Mouse (Mus musculus) megakaryocyte-erythroid progenitor cell, adult 5-6 weeks (primary cell): ENCODE measurements around the gene Tmsb15b2. TPM values are rescaled to one million over a fixed set of nuclear protein-coding genes. Genes with fewer than 3 reads are reported as not detected.
"Not testable (repeated sequence)": the region's sequence is repeated elsewhere in the genome, so short reads cannot be mapped to it uniquely, and the experiment has no call there.

Experiments
- ATAC-seq: replicated peaks from 2 replicates; pipeline ENCODE4 v1.8.0; 2016; ENCODE audit warnings: mild to moderate bottlenecking, inconsistent platforms; ENCODE audit not compliant: severe bottlenecking, poor library complexity, low FRiP score, low TSS enrichment
- total RNA-seq, 2 experiments: library from RNA; stranded (forward) in 1 of 2; stranded (reverse) in 1 of 2; fragments of 200-1000, 215-1000 nt in 1 of 2; fragments of >200 nt in 1 of 2; fragmentation: Nextera tagmentation in 1 of 2; gene quantifications; 2 replicates each; pipeline ENCODE4 v1.2.3; 2014 to 2017

The Tmsb15b2 gene
- total RNA-seq (2014; fragmentation: Nextera tagmentation) (not detected in 2 replicates), total RNA-seq (2017) (7.2 TPM in 1 of 2 replicates, not detected in the other)

DNA sequence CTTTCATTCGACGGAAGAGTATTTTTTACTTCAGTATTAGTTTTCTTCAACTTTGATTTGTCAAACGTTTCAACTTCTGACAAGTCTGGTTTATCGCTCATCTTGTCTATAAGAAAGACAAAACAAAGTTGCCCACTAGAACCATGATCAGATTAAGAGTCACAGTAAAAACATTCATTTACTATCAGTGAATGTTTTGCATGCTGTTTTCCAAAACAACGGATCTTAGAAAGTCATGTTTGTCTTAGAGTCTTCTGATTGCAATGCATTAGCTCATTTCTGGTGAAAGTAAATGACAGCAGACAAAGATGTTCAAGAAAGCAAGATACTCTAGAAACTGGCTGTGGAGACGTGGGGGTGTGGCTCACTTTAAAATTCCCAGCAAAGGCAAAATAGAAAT lies at the start of gene Tmsb15b2:
Gene Tmsb15b2 (minus strand): TSS at position 101 of the 400 bp plus-strand sequence.
- ATAC-seq, result not testable (repeated sequence)

DNA sequence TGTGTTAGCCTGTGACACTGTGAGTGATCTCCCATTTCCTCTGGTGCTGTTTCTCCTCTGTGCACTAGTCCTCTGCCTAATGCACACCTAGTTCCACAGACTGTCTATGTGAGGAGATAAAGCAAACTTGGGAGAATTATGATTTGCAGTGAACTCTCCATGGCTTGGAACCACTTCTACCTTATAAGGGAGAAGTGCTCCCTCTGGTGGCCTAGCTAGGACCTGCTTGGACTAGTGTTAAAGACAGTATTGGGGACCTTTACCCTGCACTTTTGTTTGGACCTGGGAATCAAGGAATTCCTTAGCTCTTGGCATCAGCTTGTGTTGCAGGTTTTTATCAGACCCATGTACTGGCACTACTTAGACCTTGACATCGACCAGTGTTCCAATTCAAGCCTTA lies 44.0 kb upstream of the Tmsb15b2 start:
- ATAC-seq, result peak; percentile 89

DNA sequence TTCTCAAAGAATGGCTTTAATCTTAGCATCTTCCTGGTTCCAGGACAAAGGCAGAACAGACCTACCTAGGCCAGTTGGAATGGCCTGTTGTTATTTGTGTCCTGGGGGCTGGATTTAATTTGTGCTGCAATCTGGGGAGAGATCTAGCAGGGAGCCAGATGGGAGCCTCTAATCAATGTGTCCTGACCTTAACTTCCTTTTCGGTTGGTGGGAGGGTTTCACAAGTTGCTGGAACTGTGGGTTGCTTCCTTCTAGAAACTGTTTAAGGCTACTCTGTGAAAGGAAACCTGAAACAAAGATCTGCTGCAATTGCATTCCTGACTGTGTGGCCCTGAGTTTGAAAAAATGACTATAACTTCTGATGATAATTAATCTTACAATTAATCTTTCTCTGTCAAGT lies 42.4 kb upstream of the Tmsb15b2 start:
- no peak for ATAC-seq

DNA sequence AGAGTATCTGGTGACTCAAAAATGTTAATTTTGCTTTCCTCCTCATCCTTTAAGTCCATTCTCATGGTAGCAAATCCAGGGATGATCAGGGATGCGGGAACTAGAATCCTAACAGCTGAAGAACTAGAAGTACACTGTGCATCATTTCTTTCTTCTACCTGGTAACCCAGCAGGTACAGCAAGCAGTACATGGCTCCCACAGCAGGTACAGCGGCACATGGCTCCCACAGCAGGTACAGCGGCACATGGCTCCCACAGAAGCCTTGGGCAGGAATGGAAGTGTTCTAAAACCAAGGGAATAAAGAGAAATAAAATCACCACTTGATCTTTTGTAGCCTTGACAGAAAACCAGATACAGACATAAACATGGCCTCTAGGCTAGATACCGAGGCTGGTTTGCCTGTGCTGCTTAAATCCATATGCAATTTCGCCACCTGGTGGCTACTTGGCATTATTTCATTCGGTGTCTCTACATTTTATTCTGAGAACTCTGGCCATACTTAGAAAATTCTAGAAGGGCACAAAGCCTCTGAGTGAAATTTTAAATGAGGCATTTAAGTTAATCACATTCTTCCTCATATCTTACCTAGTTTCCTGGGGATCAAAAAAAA lies 39.9 kb upstream of the Tmsb15b2 start:
- ATAC-seq, result peak; percentile 94

DNA sequence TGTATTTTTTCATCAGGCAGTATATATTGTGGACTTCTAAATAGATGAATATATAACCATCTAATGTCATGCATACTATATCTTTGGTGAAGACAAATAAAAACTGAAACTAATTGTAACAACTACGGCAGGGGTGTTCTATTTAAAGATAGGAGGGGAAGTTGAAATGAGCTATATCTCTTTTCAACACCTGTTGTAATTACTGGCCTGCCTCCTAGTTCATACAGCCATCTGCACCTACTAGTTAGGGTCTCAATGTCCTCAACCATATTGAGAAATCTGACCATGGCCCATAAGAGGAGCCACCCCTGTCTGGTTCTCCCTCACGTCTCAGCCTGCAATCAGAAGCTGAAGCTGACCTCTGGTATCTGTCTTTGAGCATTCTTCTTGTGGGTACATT lies 21.0 kb upstream of the Tmsb15b2 start:
- no peak for ATAC-seq

DNA sequence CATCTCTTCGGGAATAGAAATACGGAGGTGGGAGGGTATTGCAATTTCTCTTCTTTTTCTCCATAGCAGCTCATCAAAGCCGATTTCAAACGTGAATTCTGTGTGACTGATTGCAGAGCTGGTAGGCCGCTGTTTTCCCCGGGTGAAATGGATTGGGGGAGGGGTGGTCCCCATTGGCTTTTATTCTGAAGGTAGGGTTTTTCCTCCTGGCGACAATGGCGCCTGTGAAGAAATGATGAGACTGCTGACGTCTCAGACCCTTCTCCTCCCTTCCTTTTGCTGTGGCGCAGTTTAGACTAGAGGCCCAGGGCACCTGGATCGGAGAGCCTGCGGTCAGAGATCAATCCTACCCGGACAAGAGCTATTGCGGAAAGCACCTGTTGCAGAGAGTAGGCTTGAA lies 18.3 kb upstream of the Tmsb15b2 start:
- ATAC-seq, result no peak

DNA sequence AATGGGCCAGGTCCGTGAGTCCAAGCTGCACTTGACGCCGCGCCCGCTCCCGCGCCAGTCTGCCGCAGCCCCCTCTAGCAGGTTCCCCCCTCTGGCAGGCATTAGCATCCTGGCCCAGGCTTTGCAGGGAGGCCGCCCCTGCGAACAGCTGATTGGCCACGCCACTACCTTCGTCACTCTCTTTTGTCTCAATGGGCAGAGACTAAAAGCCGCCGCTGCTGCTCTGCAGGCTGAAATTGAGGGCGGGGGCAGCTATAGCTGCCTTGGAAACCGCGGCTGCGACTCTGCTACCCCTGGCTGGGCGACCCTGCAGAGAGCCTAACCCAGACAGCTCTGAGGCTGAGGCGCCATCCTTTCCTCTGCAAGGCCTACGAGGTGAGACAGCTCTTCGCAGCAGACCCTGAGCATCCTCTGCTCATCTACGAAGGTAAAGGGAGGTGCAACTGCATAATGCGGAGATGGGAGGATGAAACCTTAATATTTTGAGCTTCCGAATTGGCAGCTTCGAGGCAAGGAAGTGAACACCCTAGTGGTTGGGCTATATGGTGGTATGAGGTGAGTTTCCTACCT lies 17.8 kb upstream of the Tmsb15b2 start, which contains the start of gene Zcchc18:
Gene Zcchc18 (plus strand): TSS at position 178 of the 570 bp plus-strand sequence.
- ATAC-seq, result peak; percentile 94

DNA sequence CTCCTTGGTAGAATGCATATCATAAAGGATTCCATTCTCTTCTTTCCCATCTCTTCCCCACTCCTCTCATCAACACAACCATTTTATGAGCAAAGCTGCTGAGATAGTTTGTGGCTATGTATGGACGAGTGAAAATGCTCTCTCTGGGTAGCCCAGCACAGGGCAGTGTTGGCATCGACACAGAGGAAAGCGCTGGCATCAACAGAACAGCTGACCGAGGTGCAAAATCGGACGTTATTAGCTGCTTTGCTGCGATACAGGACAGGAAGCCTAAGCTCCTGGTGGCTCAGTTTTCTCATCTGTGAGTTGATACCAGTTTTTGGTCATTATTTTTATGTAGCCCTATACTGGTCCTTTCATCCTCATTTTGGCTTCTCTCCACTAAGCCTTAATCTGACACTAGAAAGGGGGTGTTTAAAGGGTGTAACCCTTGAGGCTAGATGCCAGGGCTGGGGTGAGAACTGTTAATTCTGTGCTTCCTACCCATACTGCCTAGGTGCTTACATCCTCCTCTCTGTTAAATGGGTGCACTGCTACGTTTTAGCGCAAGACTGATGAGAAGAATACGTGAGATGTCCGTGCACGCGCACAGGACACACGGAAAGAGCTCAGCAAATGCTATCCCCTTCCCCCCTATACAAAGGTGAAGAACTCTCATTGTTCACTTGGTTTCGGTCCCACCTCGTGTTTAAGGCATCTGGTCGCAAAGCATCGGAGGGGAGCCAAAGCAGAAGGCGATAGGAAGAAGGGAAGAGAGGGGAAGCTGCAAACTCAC lies 17.1 kb upstream of the Tmsb15b2 start:
- 0 out of 2 replicates have a peak, but pooled peaks have one; percentile 23 for ATAC-seq

DNA sequence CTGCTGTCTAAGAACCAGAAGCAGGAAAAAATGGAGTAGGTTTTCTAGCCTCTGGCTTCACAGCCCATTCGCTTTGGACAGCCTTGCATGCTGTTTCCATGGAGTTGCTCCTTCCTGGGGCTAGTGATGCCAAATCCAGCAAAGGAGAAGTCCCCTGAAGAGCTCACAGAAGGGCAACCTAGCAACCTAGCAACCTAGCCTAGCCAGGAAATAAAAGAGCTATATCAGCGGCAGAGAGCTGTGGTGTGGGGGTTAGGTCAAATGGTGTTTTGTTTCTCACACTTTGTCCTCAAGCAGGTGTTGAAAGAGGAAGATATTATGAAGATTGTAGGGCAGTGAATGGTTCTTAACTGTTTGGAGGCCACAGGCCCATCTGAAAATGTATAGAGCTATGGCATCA lies 16.0 kb upstream of the Tmsb15b2 start:
- no peak for ATAC-seq

DNA sequence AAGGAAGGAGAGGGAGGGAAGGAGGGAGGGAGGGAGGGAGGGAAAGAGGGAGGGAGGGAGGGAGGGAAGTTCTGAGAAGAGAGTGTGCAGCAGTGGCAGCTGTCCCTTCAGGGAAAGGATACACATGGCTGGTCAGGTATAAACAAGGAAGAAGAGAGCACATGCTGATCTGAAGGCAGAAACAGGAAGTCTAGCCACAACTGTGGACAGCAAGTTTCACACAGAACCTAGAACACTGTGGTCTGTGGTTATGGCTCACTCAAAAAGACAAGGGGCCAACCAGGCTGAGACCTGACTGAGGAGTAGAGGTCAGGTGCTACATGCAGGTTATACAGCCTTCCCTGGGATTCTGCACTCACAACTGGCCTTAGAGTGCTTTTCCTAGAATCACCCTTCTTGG lies 10.7 kb upstream of the Tmsb15b2 start:
- ATAC-seq, result no peak

DNA sequence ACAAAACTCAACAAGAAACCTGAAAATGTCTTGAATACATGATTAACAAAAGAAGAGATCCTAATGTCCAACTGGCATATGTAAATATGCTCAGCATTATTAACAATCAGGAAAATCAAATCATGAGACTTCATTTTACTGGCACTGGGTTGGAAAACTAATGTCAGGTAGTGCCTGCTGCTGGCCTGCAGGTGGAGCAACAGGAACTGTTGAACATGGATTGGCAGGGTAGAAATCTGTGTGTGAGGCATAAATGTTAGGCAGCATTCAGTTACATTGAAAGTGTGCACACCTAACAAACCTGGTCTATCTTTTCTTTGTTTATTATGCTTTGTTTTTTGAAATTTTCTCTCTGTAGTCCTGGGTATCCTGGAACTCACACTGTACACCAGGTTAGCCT lies 3.3 kb upstream of the Tmsb15b2 start:
- 0 out of 2 replicates have a peak, but pooled peaks have one; percentile 51 for ATAC-seq

DNA sequence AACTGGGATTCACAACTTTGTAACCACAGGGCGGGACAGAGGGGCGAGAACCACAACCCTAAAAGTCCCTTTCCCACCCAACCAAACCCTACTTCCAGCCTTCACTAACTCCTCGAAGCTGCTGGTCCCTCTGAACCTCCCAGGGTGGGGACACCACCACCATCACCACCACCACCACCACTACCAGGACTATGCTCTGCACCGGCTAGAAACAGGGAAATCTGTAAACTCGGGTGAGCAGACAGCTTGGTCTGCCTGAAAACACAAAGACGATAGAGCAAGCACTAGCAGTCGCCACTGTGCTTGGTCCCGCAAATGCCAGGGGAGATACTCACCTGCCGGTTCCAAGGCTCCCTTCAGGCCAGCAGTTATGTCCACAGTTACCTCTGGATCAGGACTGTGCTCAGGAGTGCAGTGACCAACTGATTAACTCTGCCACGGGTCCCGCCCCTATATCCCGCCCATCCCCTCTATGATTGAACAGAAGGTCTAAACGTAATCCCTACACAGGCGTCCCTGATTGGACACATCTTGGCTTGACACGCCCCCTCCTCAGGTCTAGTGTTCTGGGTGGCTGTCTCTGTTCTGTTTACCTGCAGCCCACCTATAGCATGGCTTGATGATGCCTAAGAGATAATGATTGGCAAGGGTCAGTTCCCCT lies 1.3 kb upstream of the Tmsb15b2 start, which contains the start of the genes Tmsb15l and Tmsb15b1:
Gene Tmsb15l (minus strand): TSS at position 446 of the 661 bp plus-strand sequence.
Gene Tmsb15b1 (minus strand): TSS at position 451 of the 661 bp plus-strand sequence.
- ATAC-seq, result peak; percentile 100

DNA sequence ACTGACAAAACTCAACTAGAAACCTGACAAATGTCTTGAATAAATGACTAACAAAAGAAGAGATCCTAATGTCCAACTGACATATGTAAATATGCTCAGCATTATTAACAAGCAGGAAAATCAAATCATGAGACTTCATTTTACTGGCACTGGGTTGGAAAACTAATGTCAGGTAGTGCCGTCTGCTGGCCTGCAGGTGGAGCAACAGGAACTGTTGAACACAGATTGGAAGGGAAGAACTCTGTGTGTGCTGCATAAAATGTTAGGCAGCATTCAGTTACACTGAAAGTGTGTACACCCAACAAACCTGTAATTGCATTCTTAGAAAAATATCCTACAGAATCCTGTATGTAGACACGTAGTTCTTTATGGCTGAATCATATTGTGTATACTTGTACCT lies 15.6 kb downstream of the Tmsb15b2 start:
- peak; percentile 74 for ATAC-seq

DNA sequence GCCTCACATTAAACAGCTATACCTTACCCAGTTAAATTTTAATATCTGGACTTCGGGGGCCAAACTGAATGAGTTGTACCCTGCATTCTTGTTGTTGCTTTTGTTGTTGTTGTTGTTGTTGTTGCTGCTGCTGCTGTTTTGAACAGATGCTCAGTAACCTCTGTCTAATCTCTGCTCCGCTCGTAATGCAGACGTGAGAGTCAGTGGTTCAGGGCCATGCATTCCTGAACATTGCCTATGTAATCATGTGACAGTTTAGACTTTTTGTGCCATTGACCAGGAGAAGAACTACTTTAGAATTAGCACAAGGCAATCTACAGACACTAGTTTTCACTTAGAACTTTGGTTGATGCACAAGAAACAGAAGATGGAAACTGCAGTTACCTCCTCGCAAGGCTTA lies 17.0 kb downstream of the Tmsb15b2 start:
- not testable (repeated sequence) for ATAC-seq

DNA sequence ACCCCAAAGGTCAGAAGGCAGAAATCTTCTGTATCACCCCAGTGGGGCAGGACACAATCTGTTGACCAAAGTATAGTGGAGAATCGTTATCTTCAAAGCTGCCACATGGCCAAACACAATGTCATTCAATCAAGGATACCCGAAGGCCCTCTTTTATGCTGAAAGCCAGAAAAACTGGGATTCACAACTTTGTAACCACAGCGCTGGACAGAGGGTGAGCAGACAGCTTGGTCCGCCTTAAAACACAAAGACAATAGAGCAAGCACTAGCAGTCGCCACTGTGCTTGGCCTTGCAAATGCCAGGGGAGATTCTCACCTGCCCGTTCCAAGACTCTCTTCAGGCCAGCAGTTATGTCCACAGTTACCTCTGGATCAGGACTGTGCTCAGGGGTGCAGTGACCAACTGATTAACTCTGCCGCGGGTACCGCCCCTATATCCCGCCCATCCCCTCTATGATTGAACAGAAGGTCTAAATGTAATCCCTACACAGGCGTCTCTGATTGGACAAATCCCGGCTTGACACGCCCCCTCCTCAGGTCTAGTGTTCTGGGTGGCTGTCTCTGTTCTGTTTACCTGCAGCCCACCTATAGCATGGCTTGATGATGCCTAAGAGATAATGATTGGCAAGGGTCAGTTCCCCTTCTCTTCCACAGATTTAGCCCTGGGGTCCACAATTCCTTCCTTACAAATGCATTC lies 17.6 kb downstream of the Tmsb15b2 start:
- ATAC-seq, result peak; percentile 85

DNA sequence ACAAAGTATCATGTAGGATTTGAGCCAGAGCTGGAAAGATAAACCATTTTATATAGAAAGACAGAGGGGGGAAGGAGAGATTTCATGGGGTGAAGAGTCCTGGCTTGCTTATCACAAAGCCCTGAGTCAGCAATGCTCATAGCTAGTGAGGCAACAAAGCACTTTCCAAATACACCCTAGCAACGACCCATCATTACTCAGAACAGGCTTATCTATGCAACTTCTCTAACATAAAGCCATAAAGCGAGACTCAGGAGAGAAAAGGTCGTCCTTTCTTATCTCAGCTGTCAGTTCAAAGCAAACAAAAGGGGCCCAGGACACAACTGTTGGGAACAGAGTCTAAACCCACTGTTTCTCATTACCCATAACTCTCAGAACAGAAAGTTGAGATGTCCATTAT lies 37.3 kb downstream of the Tmsb15b2 start:
- no peak for ATAC-seq

DNA sequence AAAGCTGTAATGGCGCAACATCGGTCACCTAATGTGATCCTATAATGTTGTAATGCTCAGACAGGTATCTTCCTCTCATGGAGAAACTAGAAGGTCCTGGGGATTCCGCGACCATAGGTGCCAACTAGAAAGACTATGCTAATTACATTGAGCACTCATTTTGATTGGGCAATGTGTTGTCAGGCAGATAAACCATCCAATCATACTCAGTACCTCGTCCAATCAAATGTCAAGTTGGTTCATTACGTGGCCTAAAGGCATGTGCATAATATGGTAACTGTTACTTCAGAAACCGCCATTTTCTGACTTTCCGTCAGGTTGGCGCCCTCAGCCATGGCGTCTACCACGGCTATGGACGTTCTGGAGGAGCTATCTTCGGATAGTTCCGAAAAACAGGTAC lies 48.3 kb downstream of the Tmsb15b2 start, which contains the start of gene H2bfm:
Gene H2bfm (plus strand): TSS at position 295 of the 400 bp plus-strand sequence.
- no peak for ATAC-seq

DNA sequence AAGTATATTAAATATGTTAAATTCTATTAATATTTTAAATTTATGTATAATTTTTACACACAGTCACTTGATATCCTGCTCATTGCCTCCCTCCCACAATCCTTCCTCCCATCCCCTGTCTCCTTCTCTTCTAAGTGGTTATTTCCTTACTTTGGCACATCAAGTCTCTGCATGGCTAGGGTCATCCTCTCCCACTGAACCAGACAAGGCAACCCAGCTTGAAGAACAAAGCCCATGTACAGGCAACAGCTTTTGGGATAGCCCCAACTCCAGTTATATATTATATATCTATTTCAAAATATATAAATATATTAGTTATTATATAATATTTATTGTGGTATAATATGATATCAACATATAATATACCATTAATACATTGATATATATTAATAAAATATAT lies 49.4 kb downstream of the Tmsb15b2 start:
- ATAC-seq, result no peak
